Comparison of ENCODE assay signal across 9 mouse cellular contexts in the genomic region with DNA sequence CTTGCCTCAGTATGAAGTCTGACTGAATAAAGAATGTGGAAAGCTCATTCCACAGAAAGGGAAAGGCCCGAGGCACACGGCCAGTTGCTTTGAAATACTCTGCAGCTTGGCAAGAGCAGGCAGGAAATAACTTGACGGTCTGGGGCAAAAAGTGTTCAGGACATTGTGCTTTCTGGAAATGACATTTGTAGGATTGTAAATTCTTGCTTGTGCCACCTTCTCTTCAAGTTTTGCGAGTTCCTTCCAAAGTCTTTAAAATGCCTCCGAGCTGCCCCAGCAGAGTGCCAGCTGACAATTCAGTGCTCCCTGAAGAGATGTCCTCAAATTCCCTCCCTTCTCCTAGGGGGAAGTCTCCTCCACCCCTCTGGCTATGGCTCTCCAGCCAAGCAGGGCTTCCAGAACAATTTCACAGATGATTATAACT. TPM values are rescaled to one million over a fixed set of nuclear protein-coding genes. Genes with fewer than 3 reads are reported as not detected.
DNase-seq lines count a peak whose midpoint lies in the region; ATAC-seq and TF ChIP-seq lines count a peak whose summit lies in the region.
"Had no signal": no experiment of that assay in that cellular context is flagged by ENCODE, and none has a peak within 500 bp of the region (broad histone marks: within the 10 kb centered on the region; RNA-seq: fewer than 3 reads in every experiment).

No protein-coding gene starts in this region.

- peaks cover 17% of the 10 kb centered on the region for H3K4me1 ChIP-seq in heart, adult 2 months (ENCODE audit: control insufficient read depth, insufficient read depth, low read length)
- peaks cover 6% of the 10 kb centered on the region; the same call in 1 of the 2 replicates for H3K4me1 ChIP-seq in hindbrain, embryonic 13.5 days (replicated peaks)
- H3K4me1 ChIP-seq in midbrain, embryonic 10.5 days: peaks cover 3% of the 10 kb centered on the region

- no peak overlapping the region for H3K9ac ChIP-seq in heart, adult 2 months (ENCODE audit: low read depth, low read length)
- H3K9ac ChIP-seq in hindbrain, embryonic 13.5 days: no peak overlapping the region

- H3K79me2 ChIP-seq in heart, adult 2 months (replicated peaks; ENCODE audit: control insufficient read depth, insufficient read depth, low read length): no peaks in the 10 kb centered on the region

- intact Hi-C loops in heart, adult 2 months (cut with DNase I): no loop called here

- no peak for TF ChIP-seq CTCF in heart, adult 2 months (IDR thresholded peaks at IDR 0.05)

- no peak overlapping the region for H3K4me2 ChIP-seq in hindbrain, embryonic 13.5 days

- H3K4me3 ChIP-seq in heart, adult 2 months: no peak overlapping the region
- no peak overlapping the region for H3K4me3 ChIP-seq in hindbrain, embryonic 13.5 days
- H3K4me3 ChIP-seq in midbrain, embryonic 10.5 days: no peak overlapping the region

- peak overlapping the region; percentile 32 for H3K27ac ChIP-seq in heart, adult 2 months
- no peak overlapping the region for H3K27ac ChIP-seq in hindbrain, embryonic 13.5 days
- no peak overlapping the region for H3K27ac ChIP-seq in midbrain, embryonic 10.5 days (replicated peaks)

- DNase-seq in urinary bladder, postnatal 25 days (ENCODE audit: low spot score): peak; percentile 44
- no peak for DNase-seq in urinary bladder, postnatal 10 days (ENCODE audit: low spot score)
- DNase-seq in heart, adult 2 months: peak; percentile 58 to 69
- peak; percentile 64 to 71 for DNase-seq in kidney, postnatal 36 days
- DNase-seq in midbrain, embryonic 10.5 days (ENCODE audit: low spot score): no peak
- DNase-seq in spleen, postnatal 36 days (ENCODE audit: low spot score in 2 of 2): no peak

- no peaks in the 10 kb centered on the region for H3K27me3 ChIP-seq in heart, adult 2 months (ENCODE audit: control insufficient read depth, insufficient read depth, low read length)
- no peaks in the 10 kb centered on the region for H3K27me3 ChIP-seq in hindbrain, embryonic 13.5 days
- H3K27me3 ChIP-seq in midbrain, embryonic 10.5 days (ENCODE audit: low read depth, poor library complexity, severe bottlenecking): no peaks in the 10 kb centered on the region

- TF ChIP-seq EP300 in heart, adult 2 months (IDR thresholded peaks at IDR 0.05; ENCODE audit: insufficient read depth, low read depth, low read length): peak; percentile 44; the same call in 1 of the 2 replicates

- TF ChIP-seq POLR2A in heart, adult 2 months (IDR thresholded peaks at IDR 0.05; ENCODE audit: insufficient read depth, low read depth, low read length): no peak

- peaks cover 5% of the 10 kb centered on the region for H3K36me3 ChIP-seq in heart, adult 2 months (ENCODE audit: control insufficient read depth, insufficient read depth, low read length)
- no peaks in the 10 kb centered on the region for H3K36me3 ChIP-seq in hindbrain, embryonic 13.5 days
- H3K36me3 ChIP-seq in midbrain, embryonic 10.5 days: no peaks in the 10 kb centered on the region

- WGBS in heart, adult 2 months: 5% methylated on average over 5 of the region's 5 CpGs
- WGBS in hindbrain, embryonic 13.5 days: 67% methylated on average over 5 of the region's 5 CpGs
- WGBS in midbrain, embryonic 10.5 days: 78% methylated on average over 5 of the region's 5 CpGs

- no peaks in the 10 kb centered on the region for H3K9me3 ChIP-seq in hindbrain, embryonic 13.5 days
- no peaks in the 10 kb centered on the region for H3K9me3 ChIP-seq in midbrain, embryonic 10.5 days (replicated peaks)

- no peak for ATAC-seq in hindbrain, embryonic 13.5 days (ENCODE audit: low FRiP score)
- ATAC-seq: intestine, embryonic 16.5 days had no signal

RNA-seq across cellular contexts. Expression of gene Oit3, which starts 2.1 kb away (rescaled TPM):
- total RNA-seq in heart, adult 2 months (2021): not detected
- 0.55 and 0.59 TPM in 2 replicates for polyA plus RNA-seq in heart, adult 2 months (2012; rRNA removed)
- polyA plus RNA-seq in hindbrain, embryonic 13.5 days (2015; fragmentation: Nextera tagmentation; extraction: Ambion mirVana): 0.21 and 0.25 TPM in 2 replicates
- 0.40 and 1.00 TPM in 2 replicates for polyA plus RNA-seq in midbrain, embryonic 10.5 days (2016; fragmentation: Nextera tagmentation; extraction: Ambion mirVana)

RNA-seq across cellular contexts. Expression of gene Pla2g12b, which starts 36.1 kb away (rescaled TPM):
- not detected for total RNA-seq in heart, adult 2 months (2021)
- polyA plus RNA-seq in heart, adult 2 months (2012; rRNA removed): 0.10 TPM in 1 of 2 replicates, not detected in the other
- polyA plus RNA-seq in hindbrain, embryonic 13.5 days (2015; fragmentation: Nextera tagmentation; extraction: Ambion mirVana): not detected in 2 replicates
- not detected in 2 replicates for polyA plus RNA-seq in midbrain, embryonic 10.5 days (2016; fragmentation: Nextera tagmentation; extraction: Ambion mirVana)
- total RNA-seq: midbrain, postnatal 0 days had no signal
- polyA plus RNA-seq: midbrain, postnatal 0 days had no signal

RNA-seq across cellular contexts. Expression of gene Gm10273, which starts 44.1 kb away (rescaled TPM):
- total RNA-seq in heart, adult 2 months (2021): 100 to 1,000 TPM; 123 to 156 TPM
- 19.1 and 64.0 TPM in 2 replicates for polyA plus RNA-seq in heart, adult 2 months (2012; rRNA removed)
- 1.6 and 2.9 TPM in 2 replicates for polyA plus RNA-seq in hindbrain, embryonic 13.5 days (2015; fragmentation: Nextera tagmentation; extraction: Ambion mirVana)
- polyA plus RNA-seq in midbrain, embryonic 10.5 days (2016; fragmentation: Nextera tagmentation; extraction: Ambion mirVana): 11.5 and 14.1 TPM in 2 replicates
- polyA plus RNA-seq: intestine, embryonic 16.5 days had no signal

Comparison
In these comparisons a context has a peak if more than half of its experiments do, and no peak if none do; other contexts are left out.
1. DNase-seq: peak in urinary bladder, postnatal 25 days (single experiment), heart, adult 2 months (2 of 2) and kidney, postnatal 36 days (2 of 2); none in urinary bladder, postnatal 10 days (single experiment), midbrain, embryonic 10.5 days (single experiment) and spleen, postnatal 36 days (0 of 2).